Mouse (Mus musculus): ENCODE results near the gene AC161166.1. TPM values are rescaled to one million over a fixed set of nuclear protein-coding genes. Genes with fewer than 3 reads are reported as not detected.

The AC161166.1 gene
- total and polyA plus RNA-seq, 3 experiments: 0.13 TPM; not detected in 2

DNA sequence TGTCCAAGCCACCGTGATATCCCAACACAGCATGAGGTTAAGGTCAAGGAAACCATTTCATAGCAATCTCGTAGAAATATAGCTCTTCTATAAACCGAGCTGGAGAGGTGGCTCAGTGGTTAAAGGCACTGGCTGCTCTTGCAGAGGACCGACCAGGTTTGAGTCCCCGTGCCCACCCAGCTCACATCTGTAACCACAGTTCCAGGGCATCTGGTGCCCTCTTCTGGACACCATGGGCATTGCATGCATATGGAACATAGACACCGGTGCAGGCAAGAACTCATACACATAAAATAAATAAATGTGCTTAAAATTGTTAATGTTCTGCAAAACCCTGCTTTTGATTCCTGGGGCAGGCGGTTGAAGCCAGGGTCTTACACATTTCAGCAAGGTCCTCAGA lies 39.3 kb downstream of the AC161166.1 start:
- peak; percentile 75 for DNase-seq (ENCODE audit: low read depth, low spot score)
- no peaks in the 10 kb centered on the region for H3K79me2 ChIP-seq (ENCODE audit: control insufficient read depth, insufficient read depth, low read length, poor library complexity)
- TF ChIP-seq E2F4 (IDR thresholded peaks at IDR 0.05; ENCODE audit: borderline replicate concordance, low read depth, low read length) (no peak), ZC3H11A (IDR thresholded peaks at IDR 0.05; ENCODE audit: low read depth, low read length) (peak; percentile 30), RAD21 (IDR thresholded peaks at IDR 0.05; ENCODE audit: low read depth, low read length) (peak; percentile 59), SMC3 (IDR thresholded peaks at IDR 0.05; ENCODE audit: low read depth, low read length) (peak; percentile 52), NELFE (IDR thresholded peaks at IDR 0.05; ENCODE audit: low read depth, low read length) (no peak), BHLHE40 (IDR thresholded peaks at IDR 0.05; ENCODE audit: borderline replicate concordance, low read depth, low read length) (no peak), MYB (IDR thresholded peaks at IDR 0.05; ENCODE audit: low read depth, low read length) (no peak), TBP (IDR thresholded peaks at IDR 0.05; ENCODE audit: low read depth, low read length) (no peak), CTCF (IDR thresholded peaks at IDR 0.05 in 2 of 3, conservative IDR thresholded peaks at IDR 0.05 in 1 of 3; ENCODE audit: control insufficient read depth in 1 of 3, insufficient read depth in 1 of 3, low read depth in 2 of 3, low read length in 3 of 3, poor library complexity in 1 of 3, severe bottlenecking in 1 of 3) (peak; percentile 77 to 96 (median 79)), POLR2AphosphoS5 (IDR thresholded peaks at IDR 0.05; ENCODE audit: borderline replicate concordance, low read depth, low read length) (no peak)
- H3K36me3 ChIP-seq (ENCODE audit: control insufficient read depth in 1 of 2, insufficient read depth in 2 of 2, low read length in 2 of 2): no peaks in the 10 kb centered on the region
- no peaks in the 10 kb centered on the region for H3K9me3 ChIP-seq (replicated peaks; ENCODE audit: insufficient read depth, low read length)
- no peaks in the 10 kb centered on the region for H3K27me3 ChIP-seq (ENCODE audit: control insufficient read depth in 1 of 2, insufficient read depth in 2 of 2, low read length in 2 of 2)
- H3K27ac ChIP-seq (ENCODE audit: control insufficient read depth, low read depth, low read length): no peak overlapping the region
- no peak overlapping the region for H3K9ac ChIP-seq (ENCODE audit: control insufficient read depth, low read depth, low read length, poor library complexity, severe bottlenecking)
- no peaks in the 10 kb centered on the region for H3K4me1 ChIP-seq (ENCODE audit: control insufficient read depth in 1 of 2, insufficient read depth in 2 of 2, low read length in 2 of 2)
- no peak overlapping the region for H3K4me3 ChIP-seq (ENCODE audit: control insufficient read depth in 1 of 2, insufficient read depth in 1 of 2, low read depth in 2 of 2, low read length in 2 of 2)

DNA sequence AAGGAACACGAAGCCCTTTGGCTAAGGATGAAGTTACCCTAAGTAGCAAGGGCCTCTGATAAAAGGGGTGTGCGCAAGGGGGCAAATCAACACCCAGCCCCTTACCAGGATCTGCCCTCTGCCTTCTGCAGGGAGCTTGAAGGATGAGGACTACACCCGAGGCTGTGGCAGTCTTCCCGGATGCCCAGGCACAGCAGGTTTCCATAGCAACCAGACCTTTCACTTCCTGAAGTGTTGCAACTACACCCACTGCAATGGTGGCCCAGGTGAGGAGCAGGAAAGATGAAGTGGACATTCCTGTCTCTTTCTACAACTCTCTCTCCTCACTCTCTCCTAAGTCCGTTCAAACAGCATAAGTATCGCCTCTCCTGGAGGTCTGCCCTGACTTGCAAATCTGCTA lies 39.8 kb downstream of the AC161166.1 start:
- TF ChIP-seq USF2 (IDR thresholded peaks at IDR 0.05; ENCODE audit: borderline replicate concordance in 1 of 2, insufficient read depth in 1 of 2, low read depth in 1 of 2, low read length in 2 of 2): no peak
- no peak for TF ChIP-seq MAZ (IDR thresholded peaks at IDR 0.05; ENCODE audit: low read depth, low read length)
- TF ChIP-seq MYC (IDR thresholded peaks at IDR 0.05; ENCODE audit: low read depth, low read length): no peak
- no peak for TF ChIP-seq SMC3 (IDR thresholded peaks at IDR 0.05; ENCODE audit: low read depth, low read length)
- no peak for TF ChIP-seq NELFE (IDR thresholded peaks at IDR 0.05; ENCODE audit: low read depth, low read length)
- no peak for TF ChIP-seq CTCF (IDR thresholded peaks at IDR 0.05 in 2 of 3, conservative IDR thresholded peaks at IDR 0.05 in 1 of 3; ENCODE audit: control insufficient read depth in 1 of 3, insufficient read depth in 1 of 3, low read depth in 2 of 3, low read length in 3 of 3, poor library complexity in 1 of 3, severe bottlenecking in 1 of 3)
- TF ChIP-seq ZKSCAN1 (IDR thresholded peaks at IDR 0.05; ENCODE audit: low read depth, low read length): no peak
- no peak for TF ChIP-seq ETS1 (IDR thresholded peaks at IDR 0.05; ENCODE audit: low read depth, low read length)
- TF ChIP-seq RAD21 (IDR thresholded peaks at IDR 0.05; ENCODE audit: low read depth, low read length): no peak
- no peak for TF ChIP-seq TBP (IDR thresholded peaks at IDR 0.05; ENCODE audit: low read depth, low read length)
- no peak for TF ChIP-seq TCF12 (IDR thresholded peaks at IDR 0.05; ENCODE audit: low read depth, low read length)
- TF ChIP-seq ZMIZ1 (IDR thresholded peaks at IDR 0.05; ENCODE audit: low read depth, low read length): no peak
- TF ChIP-seq JUND (IDR thresholded peaks at IDR 0.05; ENCODE audit: low read depth, low read length): no peak
- H3K79me2 ChIP-seq (ENCODE audit: control insufficient read depth, insufficient read depth, low read length, poor library complexity): no peaks in the 10 kb centered on the region
- no peaks in the 10 kb centered on the region for H3K4me1 ChIP-seq (ENCODE audit: control insufficient read depth in 1 of 2, insufficient read depth in 2 of 2, low read length in 2 of 2)
- H3K36me3 ChIP-seq (ENCODE audit: control insufficient read depth in 1 of 2, insufficient read depth in 2 of 2, low read length in 2 of 2): no peaks in the 10 kb centered on the region
- no peak overlapping the region for H3K4me3 ChIP-seq (ENCODE audit: control insufficient read depth in 1 of 2, insufficient read depth in 1 of 2, low read depth in 2 of 2, low read length in 2 of 2)
- H3K9me3 ChIP-seq (replicated peaks; ENCODE audit: insufficient read depth, low read length): no peaks in the 10 kb centered on the region
- H3K9ac ChIP-seq (ENCODE audit: control insufficient read depth, low read depth, low read length, poor library complexity, severe bottlenecking): no peak overlapping the region
- no peak for DNase-seq (ENCODE audit: low read depth, low spot score)
- no peak overlapping the region for H3K27ac ChIP-seq (ENCODE audit: control insufficient read depth, low read depth, low read length)
- no peaks in the 10 kb centered on the region for H3K27me3 ChIP-seq (ENCODE audit: control insufficient read depth in 1 of 2, insufficient read depth in 2 of 2, low read length in 2 of 2)
